Mouse (Mus musculus) induced T-regulatory cell, adult 2 months (primary cell): ENCODE measurements at regions not wholly inside any gene's neighbourhood (a gene's known extent, or its start where the extent isn't known, plus 50 kb on each side); places are given as distances from the start of the nearest gene placed in this dataset.
"Not testable (repeated sequence)": the region's sequence is repeated elsewhere in the genome, so short reads cannot be mapped to it uniquely, and the experiment has no call there.

Source experiments
- DNase-seq: peaks from one replicate; pipeline ENCODE4 v3.0.0-alpha.2; 2012; ENCODE audit warnings: low read depth

- no peak for DNase-seq
These were observed 119.3 kb upstream of the Foxk1 start for GRCm38 (mm10) chr5:142281997-142282396.

- DNase-seq: no peak
These were observed 113.3 kb upstream of the Foxk1 start for GRCm38 (mm10) chr5:142287981-142288380.

GRCm38 (mm10) chr5:142291451-142291850 lies 109.8 kb upstream of the Foxk1 start:
- no peak for DNase-seq

GRCm38 (mm10) chr5:142296401-142296800 lies 104.9 kb upstream of the Foxk1 start:
- not testable (repeated sequence) for DNase-seq

- DNase-seq: no peak
These were observed 101.7 kb upstream of the Foxk1 start for GRCm38 (mm10) chr5:142299621-142300020.

- no peak for DNase-seq
These were observed 92.8 kb upstream of the Foxk1 start for GRCm38 (mm10) chr5:142308511-142308910.

- no peak for DNase-seq
These were observed 87.4 kb upstream of the Foxk1 start for GRCm38 (mm10) chr5:142313944-142314343.

GRCm38 (mm10) chr5:142314466-142314865 lies 86.8 kb upstream of the Foxk1 start:
- no peak for DNase-seq

- peak; percentile 77 for DNase-seq
These were observed 82.0 kb upstream of the Foxk1 start for GRCm38 (mm10) chr5:142319268-142319667.

- no peak for DNase-seq
These were observed 80.0 kb upstream of the Foxk1 start for GRCm38 (mm10) chr5:142321316-142321715.

GRCm38 (mm10) chr5:142324928-142325327 lies 76.4 kb upstream of the Foxk1 start:
- DNase-seq: no peak

GRCm38 (mm10) chr5:142325560-142325959 lies 75.7 kb upstream of the Foxk1 start:
- DNase-seq: no peak

GRCm38 (mm10) chr5:142327261-142327660 lies 74.0 kb upstream of the Foxk1 start:
- peak; percentile 69 for DNase-seq

- no peak for DNase-seq
These were observed 71.4 kb upstream of the Foxk1 start for GRCm38 (mm10) chr5:142329724-142330520.

GRCm38 (mm10) chr5:142332744-142333143 lies 68.6 kb upstream of the Foxk1 start:
- DNase-seq: no peak

GRCm38 (mm10) chr5:142337436-142337835 lies 63.9 kb upstream of the Foxk1 start:
- DNase-seq: no peak

- no peak for DNase-seq
These were observed 63.2 kb upstream of the Foxk1 start for GRCm38 (mm10) chr5:142338051-142338450.

- no peak for DNase-seq
These were observed 60.9 kb upstream of the Foxk1 start for GRCm38 (mm10) chr5:142340205-142341025.

GRCm38 (mm10) chr5:142341026-142341432 lies 60.3 kb upstream of the Foxk1 start:
- no peak for DNase-seq

GRCm38 (mm10) chr5:142346454-142346853 lies 54.8 kb upstream of the Foxk1 start:
- no peak for DNase-seq

- peak; percentile 76 for DNase-seq
These were observed 50.7 kb upstream of the Foxk1 start for GRCm38 (mm10) chr5:142350574-142350973.
